Mouse (Mus musculus) right cerebral cortex, adult 2 months (tissue): ENCODE measurements around the gene Gm9195.
A peak's percentile ranks its signal among the peaks of the same experiment; 100 is the strongest.

ENCODE experiments used
- DNase-seq, 2 experiments: peaks; one replicate each; pipeline ENCODE4 v3.0.0; 2021 to 2022; ENCODE audit warnings: low spot score in 2 of 2

Gm9195 gene

DNA sequence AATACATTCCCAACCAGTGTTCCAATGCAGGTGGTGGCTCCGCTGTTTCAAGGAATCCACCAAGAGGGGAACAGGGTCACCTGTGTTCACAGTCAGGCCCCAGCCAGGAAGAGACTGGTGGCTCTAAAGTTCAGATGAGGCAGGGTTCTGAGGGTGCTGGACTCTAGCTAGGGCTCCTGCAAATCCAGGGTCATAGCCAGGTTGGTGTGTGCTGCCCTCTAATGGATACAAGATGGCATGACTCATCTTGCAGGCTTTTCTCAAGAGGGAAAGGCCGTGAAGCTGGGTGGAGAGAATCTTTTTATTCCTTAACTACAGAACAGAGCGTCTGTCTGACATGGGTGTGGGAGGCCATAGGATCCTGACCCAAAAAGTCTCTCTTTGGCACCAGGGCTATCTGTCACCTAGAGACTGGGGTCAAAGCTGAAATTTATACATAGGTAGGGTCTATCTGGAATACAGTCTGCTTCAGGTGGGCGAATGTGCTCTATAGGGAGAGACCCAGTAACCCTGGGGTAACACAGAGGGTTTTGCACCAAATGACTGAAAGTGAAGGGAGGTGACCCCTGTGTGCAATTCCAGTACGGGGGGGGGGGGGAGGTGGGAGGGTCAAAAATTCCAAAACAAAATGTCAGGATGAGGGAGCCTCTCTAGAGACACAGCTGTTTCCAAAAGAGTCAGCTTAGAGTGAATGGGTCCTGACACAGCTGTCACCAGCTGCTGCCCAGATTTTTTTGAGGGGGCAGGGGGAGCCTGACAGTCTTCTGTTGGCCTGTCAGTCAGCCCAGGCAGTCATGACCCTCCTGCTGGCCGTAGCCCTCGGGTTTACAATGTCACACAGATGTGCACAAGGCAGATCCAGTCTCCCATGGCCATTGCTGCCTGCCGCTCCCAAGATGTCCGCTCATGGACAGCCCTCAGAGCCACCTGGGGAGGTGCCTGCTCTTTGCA, 44.2 kb downstream of the Gm9195 start:
- peak; percentile 7 to 10 for DNase-seq

GRCm38 (mm10) chr14:72442936-72443335, 48.7 kb downstream of the Gm9195 start:
- no peak for DNase-seq

DNA sequence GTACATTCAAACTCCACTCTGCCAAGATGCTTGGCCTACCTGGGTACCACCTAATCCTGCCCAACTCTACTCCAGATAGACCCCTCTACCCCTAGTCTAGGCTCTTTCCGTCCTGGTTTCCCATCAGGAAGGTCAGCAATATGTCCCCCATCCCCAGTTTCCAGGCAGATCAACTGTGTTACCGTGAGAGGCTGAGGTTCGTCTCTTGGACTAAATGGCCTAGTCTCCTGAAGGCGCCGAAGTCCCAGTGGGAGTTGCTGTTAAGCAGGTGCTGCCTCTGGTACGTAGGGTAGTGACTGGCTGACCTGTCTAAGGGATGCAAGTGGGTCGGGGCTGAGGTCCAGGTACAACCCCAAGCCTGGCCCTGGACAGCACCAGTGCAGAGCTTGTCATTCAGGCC, 50.7 kb downstream of the Gm9195 start:
- DNase-seq, result no peak

GRCm38 (mm10) chr14:72440436-72440835, 51.2 kb downstream of the Gm9195 start:
- DNase-seq, result no peak

GRCm38 (mm10) chr14:72438976-72439375, 52.7 kb downstream of the Gm9195 start:
- DNase-seq, result no peak

DNA sequence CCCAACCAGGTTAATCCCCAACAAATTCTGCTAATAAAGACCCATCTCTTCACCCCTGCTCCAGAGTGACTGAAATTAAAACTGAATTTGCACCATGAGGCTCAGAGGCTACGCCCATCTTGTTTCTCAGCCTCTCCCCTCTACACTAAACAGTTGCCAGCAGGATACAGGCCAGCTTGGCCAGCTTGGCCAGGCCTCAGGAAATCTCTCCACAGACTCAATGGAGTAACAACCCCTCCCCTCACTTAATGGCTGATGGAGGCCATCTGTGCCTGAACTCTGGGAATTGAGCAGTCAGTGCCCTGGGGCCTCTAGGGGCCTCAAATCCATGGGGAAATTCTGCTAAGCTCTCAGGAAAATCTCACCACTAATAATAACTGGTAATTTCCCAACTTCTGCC, 101.9 kb downstream of the Gm9195 start:
- no peak for DNase-seq

- no peak for DNase-seq
Measured at GRCm38 (mm10) chr14:72389288-72389687, 102.3 kb downstream of the Gm9195 start.

DNA sequence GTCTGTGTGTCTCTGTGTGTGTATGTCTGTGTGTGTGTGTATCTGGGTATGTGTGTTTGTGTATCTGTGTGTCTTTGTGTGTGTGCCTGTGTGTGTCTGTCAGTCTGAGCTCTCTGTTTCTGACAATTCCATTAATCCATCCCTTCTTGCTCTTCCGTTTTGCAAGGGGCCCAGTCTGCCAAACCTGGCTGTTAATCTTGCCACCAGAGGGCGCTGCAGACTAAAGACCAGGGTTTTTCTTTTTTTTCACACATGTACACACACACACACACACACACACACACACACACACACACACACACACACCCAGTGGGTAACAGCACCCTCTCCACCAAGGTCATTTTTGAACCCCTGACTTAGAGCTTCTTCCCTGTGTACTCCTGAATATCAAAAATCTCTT, 114.4 kb downstream of the Gm9195 start:
- peak; percentile 22 to 36 for DNase-seq
